Mouse (Mus musculus) layer of hippocampus, adult 9-10 months (tissue): ENCODE data around the gene Shld1.

Experiments
- DNase-seq: peaks from one replicate; pipeline ENCODE4 v3.0.0; 2022; ENCODE audit warnings: low spot score

Gene Shld1

GRCm38 (mm10) chr2:132724561-132724960, 37.8 kb downstream of the Shld1 start:
- DNase-seq, result no peak

GRCm38 (mm10) chr2:132725376-132725905, 38.7 kb downstream of the Shld1 start:
- no peak for DNase-seq

- no peak for DNase-seq
These were observed 39.4 kb downstream of the Shld1 start for GRCm38 (mm10) chr2:132726156-132726555.

- DNase-seq, result no peak
These were observed 46.2 kb downstream of the Shld1 start for GRCm38 (mm10) chr2:132732940-132733339.

DNA sequence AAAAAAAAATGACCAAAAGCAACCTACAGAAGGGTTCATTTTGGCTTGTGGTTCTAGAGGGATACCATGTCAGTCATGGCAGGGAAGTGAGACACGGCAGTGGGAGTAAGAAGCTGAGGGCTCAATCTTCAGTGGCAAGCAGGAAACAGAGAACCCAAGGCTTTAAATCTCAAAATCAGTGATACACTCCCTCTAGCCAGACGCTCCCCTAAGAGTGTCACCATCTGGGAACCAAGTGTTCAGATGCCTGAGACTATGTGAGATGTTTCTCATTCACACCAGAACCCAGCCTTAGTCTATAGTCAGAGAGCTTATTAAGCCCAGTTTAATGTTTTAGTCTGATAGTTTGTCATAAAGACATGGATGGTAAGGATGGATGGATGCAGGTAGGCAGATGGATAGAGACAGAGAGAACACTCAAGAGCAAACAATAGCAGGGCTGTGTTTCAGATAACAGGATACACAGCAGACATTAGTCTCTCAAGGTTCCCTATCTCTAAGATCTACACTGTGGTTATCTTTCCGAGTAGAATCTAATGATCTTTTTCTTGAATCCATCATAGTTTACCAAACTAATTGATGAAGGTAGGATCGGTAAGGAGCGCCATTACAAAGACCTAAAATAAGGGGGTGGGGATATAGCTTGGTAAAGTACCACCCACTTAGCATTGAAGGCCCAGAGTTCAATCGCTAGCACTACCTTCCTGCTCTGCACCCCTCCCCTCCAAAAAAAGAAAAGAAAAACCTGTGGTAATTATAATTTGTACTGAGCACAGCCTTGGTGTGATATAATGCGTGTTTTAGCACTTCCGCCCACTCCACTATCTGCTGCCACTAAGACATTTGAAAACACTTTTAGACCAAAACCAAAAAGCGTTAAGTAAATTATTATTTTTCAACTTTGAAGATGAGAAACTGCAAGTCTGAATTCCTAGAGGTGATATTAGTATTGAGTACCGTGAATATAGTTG, 47.2 kb downstream of the Shld1 start:
- DNase-seq, result no peak

DNA sequence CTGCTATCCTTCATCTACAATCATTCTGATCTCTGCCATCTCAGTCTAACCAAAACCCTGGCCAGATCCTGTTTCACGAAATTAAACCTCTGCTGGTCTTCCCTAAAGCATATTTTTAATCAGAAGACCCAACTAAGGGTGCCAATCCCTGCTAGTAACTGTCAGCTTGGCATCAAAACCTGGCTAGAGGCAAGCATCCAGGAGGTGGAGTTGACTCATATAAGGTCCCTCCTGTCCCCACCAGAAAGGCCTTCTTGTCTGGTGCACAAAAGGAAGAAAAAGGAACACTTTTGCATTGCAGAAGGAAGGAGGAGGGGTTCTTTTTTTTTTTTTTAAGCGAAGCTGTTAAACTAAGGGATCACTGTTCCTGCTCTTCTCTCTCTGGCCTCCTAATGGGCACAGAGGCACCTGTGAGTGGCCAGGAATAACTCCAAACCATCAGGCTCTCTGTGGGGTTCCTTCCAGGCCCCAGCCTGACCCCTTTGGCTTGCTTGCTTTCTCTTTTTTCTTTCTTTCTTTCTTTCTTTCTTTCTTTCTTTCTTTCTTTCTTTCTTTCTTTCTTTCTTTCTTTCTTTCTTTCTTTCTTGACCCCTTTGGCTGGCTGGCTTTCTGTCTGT, 52.2 kb downstream of the Shld1 start:
- DNase-seq, result no peak

DNA sequence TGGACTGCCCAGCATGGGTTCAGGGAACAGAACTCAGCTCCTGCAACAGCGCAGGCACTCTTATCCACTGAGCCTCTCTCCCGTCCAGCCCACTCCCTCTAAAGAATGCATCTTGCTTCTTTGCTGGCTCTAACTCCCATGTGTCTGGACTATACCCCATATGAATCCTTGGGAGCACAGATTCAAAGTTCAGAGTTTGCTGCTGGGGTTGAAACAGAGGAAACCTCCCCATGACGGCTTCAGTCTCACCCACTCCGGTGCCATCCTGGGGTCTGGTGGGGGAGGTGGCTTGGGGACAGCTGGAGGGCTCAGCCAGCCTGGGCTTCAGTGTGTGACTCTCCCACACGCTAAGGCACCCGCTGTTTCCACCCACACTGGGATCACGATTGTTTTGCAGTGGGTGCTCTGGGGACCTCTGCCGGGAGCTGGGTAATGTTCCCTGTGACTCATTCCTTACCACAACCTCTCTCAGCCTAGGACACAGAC, 55.2 kb downstream of the Shld1 start:
- no peak for DNase-seq

- DNase-seq, result no peak
These were observed 58.1 kb downstream of the Shld1 start for GRCm38 (mm10) chr2:132744866-132745265.

DNA sequence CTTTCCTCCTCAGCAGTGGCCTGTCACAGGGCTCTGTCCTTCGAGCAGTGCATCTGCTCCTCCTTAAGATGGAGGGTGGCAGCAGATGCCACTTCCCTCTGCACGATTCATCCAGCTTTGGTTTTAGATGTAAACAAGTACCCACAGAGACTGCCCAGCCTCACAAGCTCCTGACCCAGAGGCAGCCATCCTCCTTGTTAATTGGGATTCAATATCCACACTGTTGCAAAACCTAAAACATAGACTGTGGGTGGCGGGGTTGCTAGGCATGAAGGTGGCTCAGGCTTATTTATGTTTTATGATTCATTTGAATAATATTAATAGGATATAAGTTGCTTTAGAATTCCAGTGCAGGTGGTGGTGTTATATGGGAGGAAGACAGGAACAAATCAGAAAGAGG, 59.4 kb downstream of the Shld1 start:
- DNase-seq, result no peak

DNA sequence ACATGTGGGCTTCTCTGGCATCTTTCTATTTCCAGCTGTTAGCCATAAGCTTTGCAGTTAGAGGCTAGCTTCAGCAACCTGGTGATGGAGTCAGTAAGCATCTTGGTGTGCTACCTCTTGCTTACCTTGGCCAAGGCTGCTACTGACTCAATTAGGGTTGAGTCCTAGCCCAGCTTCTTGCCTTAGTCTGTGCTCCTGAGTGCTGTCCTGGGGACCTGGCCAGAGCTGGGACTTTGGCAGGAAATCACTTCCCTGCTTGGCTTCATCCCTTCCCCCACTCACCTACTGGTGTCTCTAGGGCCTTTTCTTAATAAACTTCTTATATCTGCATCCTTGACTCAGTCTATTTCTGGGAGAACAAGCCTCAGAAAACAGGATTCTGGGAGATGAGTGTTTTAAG, 64.0 kb downstream of the Shld1 start:
- no peak for DNase-seq

DNA sequence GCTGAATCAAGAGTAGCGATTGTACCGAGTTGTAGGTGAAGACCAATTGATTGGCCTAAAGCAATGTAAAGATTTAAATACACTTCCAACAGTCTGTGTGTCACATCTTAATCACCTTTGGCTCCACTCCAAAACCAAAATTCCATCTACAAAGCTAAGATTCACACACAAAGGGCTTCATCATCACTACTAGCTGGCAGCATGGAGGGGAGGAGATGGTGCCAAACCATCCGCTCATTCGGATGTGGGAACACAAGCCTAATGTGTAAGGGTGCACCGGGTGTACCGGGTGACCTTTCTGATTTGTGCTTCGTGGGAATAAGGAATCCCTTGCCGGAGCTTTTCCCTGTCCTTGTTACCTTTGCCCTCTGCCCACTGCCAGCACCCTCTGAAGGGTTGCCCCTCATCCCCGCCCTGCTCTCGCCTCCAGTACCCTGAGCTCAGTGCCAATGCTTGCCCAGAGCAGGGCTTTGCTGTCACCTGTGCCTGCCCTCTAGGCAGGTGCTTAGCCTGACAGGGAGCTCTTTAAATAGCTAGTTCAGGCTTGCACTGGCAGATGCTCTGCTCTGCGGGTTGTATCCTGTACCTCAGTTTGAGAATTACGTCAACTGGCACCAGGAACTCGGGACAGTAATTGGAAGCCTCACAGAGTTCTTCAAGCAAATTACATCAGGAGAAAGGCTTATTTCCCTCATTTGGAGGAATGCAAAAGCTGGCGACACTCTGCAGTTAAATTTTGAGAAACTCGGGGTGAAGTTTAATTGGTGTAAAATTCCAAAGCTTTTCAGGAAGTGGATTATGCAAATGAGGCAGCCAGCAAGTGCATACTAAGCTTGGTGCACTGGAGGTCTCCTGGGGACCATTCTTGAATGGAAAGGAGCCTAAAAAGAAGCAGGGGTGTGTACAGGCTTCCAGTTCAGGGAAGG, 64.7 kb downstream of the Shld1 start:
- no peak for DNase-seq

DNA sequence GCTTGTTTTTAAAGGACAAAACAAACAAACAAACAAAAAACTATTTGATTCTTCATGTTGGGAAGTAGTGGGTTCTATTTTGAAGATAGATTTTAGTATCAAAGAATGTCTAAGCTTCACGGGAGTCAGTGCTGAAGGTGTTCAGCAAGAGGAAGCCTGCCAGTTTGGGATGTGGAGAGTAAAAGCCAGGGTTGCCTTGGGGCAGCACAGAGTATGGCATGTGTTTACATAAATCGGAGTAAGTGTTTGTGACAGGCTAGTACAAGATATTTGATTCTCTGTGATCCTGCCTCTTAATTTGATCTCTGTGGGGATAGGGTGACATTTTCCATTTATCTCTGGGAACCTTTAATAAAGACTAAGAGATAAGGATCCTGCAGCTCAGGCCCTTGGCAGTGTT, 65.7 kb downstream of the Shld1 start:
- no peak for DNase-seq

GRCm38 (mm10) chr2:132753137-132753536, 66.4 kb downstream of the Shld1 start:
- no peak for DNase-seq

DNA sequence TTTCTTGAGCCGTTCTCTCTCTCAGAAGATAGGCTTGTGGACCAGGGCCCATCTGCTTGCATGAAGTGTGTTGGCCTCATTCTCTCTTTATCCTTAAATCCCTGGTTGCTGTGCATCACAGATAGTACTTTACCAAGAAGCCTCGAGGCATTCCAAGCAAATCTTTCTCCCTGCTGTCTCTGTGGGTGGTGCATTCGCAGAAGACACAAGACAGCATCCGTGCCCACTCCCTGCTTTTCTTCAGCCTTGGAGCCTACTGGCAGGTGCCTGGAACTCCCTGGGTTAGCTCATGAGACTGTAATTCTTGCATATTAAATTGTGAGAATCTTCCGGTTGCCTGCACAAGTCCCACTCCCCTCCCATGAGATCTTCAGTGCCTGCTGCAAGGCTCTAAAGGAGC, 71.2 kb downstream of the Shld1 start:
- no peak for DNase-seq

DNA sequence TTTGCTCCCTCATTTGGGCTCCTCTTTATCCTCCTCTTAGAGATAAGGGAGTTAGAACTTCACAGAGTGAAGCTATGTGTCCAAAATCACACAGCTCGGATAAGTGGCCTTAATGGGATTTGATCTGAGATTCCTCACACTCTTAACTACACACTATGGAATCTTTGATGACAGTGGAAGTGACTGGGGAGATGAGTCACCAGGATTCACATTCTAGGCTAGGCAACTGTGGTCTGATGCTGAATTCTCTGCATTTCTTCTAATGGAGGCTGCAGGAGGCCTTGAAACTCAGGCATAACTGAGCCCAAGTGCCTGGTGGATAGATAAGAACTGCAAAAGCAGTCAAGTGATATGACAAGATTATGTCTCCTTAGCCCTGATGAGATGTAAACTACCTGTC, 84.1 kb downstream of the Shld1 start:
- DNase-seq, result no peak

GRCm38 (mm10) chr2:132780978-132781377, 94.2 kb downstream of the Shld1 start, which contains the start of gene Chgb:
Gene Chgb, plus strand, starts transcription at chr2:132781278.
- no peak for DNase-seq

DNA sequence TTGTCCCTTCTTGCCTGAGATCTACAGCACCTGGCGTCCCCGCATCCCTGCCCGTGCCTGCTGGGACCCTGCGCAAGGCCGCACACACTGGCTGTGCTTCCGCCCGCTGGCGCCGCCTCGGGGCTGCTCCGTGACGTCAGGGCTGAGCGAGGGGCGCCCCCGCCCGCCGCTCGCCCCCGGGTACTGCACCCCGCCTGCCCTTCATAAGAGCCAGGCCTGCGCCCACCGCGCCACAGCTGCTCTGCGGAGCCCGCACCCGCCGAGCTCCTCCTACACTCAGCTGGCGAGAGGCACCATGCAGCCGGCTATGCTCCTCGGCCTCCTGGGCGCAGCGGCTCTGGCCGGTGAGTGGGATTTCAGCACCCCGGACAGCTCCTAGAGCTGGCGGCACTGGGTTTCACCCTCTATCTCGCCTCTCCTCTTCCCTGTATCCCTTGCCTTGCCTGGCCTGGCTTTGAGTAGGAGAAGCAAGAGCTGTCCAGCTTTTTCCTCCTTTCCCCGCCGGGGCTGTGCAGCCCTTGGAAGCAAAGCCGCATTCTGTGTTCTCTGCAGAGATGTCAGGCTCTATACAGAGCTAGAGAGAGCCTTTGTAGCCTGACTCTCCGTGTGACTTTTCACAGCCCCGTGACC, 94.8 kb downstream of the Shld1 start:
- DNase-seq, result peak; percentile 51

GRCm38 (mm10) chr2:132784039-132784438, 97.3 kb downstream of the Shld1 start:
- no peak for DNase-seq

DNA sequence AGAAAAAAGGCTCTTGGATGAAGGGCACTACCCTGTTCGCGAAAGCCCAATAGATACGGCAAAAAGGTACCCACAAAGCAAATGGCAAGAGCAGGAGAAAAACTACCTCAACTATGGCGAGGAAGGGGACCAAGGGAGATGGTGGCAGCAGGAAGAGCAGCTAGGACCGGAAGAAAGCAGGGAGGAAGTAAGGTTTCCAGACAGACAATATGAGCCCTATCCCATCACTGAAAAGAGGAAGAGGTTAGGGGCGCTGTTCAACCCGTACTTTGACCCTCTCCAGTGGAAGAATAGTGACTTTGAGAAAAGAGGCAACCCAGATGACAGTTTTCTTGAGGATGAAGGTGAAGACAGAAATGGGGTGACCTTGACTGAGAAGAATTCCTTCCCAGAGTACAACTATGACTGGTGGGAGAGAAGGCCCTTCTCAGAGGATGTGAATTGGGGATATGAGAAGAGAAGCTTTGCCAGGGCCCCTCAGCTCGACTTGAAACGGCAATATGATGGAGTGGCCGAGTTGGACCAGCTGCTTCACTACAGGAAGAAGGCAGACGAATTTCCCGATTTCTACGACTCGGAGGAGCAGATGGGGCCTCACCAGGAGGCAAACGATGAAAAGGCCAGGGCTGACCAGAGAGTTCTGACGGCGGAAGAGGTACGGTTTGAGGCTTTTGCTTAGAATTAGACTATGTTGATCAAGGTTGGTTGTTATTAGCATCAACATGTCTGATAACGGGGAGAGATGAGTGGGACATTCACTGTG, 106.9 kb downstream of the Shld1 start:
- DNase-seq, result no peak

- no peak for DNase-seq
These were observed 107.5 kb downstream of the Shld1 start for GRCm38 (mm10) chr2:132794204-132794586.
